Mouse (Mus musculus) embryonic fibroblast, embryonic 13.5 days (primary cell): Measurements from ENCODE around the gene Ppp2r1b.

Experiments
- CTCF ChIP-seq: IDR thresholded peaks from 2 replicates; pipeline ENCODE4 v1.5.1; 2011; ENCODE audit warnings: mild to moderate bottlenecking, control low read depth, low read length, moderate library complexity, borderline replicate concordance; ENCODE audit not compliant: insufficient read depth
- POLR2A ChIP-seq: IDR thresholded peaks from 2 replicates; pipeline ENCODE4 v1.6.1; 2011; ENCODE audit warnings: low read depth, mild to moderate bottlenecking, control low read depth, low read length, moderate library complexity

DNA sequence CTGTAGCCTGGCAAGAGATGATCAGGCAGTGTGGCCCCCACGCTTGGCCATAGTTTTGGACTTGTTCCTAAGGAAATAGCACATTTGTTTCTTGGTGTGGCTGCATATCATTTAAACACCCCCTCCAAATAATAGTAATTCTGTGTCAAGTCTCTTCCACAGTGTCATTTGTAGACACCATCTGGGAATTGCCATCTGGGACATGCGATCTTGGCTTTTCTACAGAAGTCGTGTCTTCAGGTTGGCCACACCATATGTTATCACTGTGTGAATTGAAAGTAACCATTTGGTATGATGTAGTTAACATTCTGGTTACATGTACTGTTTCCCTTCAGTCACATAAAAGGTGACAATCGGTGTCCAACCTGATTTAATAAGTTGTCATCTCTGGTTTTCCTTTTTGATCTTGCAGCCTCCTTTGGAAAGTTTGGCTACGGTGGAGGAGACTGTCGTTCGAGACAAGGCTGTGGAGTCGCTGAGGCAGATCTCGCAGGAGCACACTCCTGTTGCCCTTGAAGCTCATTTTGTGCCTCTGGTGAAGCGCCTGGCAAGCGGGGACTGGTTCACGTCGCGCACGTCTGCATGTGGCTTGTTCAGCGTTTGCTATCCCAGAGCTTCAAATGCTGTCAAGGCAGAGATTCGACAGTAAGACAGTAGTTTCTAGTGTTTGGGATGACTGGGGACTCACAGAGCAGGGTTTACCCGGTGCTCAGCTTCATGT is 16.2 kb downstream of the Ppp2r1b start:
- TF ChIP-seq CTCF = no peak
- no peak for TF ChIP-seq POLR2A
